8 mouse cellular contexts compared by ENCODE assay signal in the genomic region with DNA sequence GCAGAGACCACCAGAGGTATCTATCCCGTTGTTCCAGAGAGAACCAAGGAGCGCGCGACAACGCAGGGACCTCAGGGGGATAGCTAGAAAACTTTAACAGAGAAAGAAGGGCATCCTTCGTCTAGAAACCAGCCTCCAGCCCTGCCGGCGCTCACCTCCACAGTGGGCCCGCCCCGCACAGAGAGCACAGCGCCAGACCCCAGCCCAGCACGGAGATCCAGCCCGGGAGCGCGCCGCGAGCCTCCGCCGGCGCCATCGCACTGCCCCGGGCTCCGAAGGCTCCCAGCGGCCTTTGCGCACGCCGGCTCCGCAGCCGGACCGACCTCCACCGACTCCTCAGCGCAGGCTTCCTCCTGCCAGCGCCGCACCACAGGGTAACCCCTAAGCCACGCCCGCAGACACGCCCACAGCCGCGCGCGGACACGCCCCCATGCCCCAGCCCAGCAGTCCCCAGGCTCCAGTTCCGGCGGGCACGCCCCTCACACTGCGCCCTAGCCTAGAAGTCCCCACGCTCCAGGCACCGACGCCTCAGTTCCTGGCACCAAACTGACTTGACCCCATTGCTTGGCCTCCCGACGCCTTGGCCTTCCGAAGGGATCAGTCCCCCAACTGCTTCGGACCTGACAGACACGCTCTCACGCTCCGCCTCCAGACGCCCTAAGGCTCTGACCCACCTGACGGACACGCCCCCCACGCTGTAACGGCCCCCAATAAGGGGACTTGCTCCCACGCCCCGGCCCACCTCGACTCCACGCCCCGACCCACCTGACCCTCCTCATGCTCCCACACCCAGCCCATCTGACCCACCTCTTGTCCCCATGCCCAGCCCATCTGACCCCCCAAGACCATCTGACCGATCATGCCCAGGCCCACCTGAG. TPM values are rescaled to one million over a fixed set of nuclear protein-coding genes. Genes with fewer than 3 reads are reported as not detected.
DNase-seq lines count a peak whose midpoint lies in the region; ATAC-seq and TF ChIP-seq lines count a peak whose summit lies in the region.
"Not testable (repeated sequence)": the region's sequence is repeated elsewhere in the genome, so short reads cannot be mapped to it uniquely, and the experiment has no call there.

Gene Gm49673, minus strand, starts transcription at position 350 of the 878 bp plus-strand sequence.
Gene Rnaset2a, minus strand, starts transcription at position 659 of the 878 bp plus-strand sequence.

- not testable (repeated sequence) for H3K27me3 ChIP-seq in forebrain, postnatal 0 days (ENCODE audit: insufficient read depth, low read length); hindbrain, embryonic 10.5 days (ENCODE audit: insufficient read depth, poor library complexity, severe bottlenecking)

- TF ChIP-seq CTCF in forebrain, postnatal 0 days (IDR thresholded peaks at IDR 0.05; ENCODE audit: low read depth); layer of hippocampus, adult 2 months (conservative IDR thresholded peaks at IDR 0.05): not testable (repeated sequence)

- H3K36me3 ChIP-seq in forebrain, postnatal 0 days (ENCODE audit: insufficient read depth); hindbrain, embryonic 10.5 days: not testable (repeated sequence)

- peak within 1 kb of the TSS; percentile 57 for H3K4me2 ChIP-seq in forebrain, postnatal 0 days (ENCODE audit: low read depth)

- DNase-seq in MN1 (ENCODE audit: low spot score), result peak; percentile 41
- peak; percentile 55 for DNase-seq in cerebellum, adult 9-11 months
- DNase-seq in forebrain, postnatal 0 days, result peak; percentile 11
- DNase-seq in hindbrain, embryonic 10.5 days (ENCODE audit: low spot score), result peak; percentile 31
- not testable (repeated sequence) for DNase-seq in layer of hippocampus, adult 2 months (ENCODE audit: low spot score in 2 of 2)
- DNase-seq in lung, postnatal 36 days, result peak; percentile 58
- DNase-seq in thymus, postnatal 36 days, result peak; percentile 44 to 65

- H3K4me3 ChIP-seq in forebrain, postnatal 0 days (ENCODE audit: low read depth, low read length), result peak within 1 kb of the TSS; percentile 39
- H3K4me3 ChIP-seq in hindbrain, embryonic 10.5 days, result peak within 1 kb of the TSS; percentile 56
- H3K4me3 ChIP-seq in layer of hippocampus, adult 2 months, result peak within 1 kb of the TSS; percentile 64

- 2% methylated on average over 44 of the region's 67 CpGs for WGBS in forebrain, postnatal 0 days
- 1% methylated on average over 62 of the region's 67 CpGs for WGBS in hindbrain, embryonic 10.5 days

- not testable (repeated sequence) for H3K27ac ChIP-seq in forebrain, postnatal 0 days (ENCODE audit: low read depth, low read length); layer of hippocampus, adult 2 months
- H3K27ac ChIP-seq in hindbrain, embryonic 10.5 days, result peak within 1 kb of the TSS; percentile 84

- peak within 1 kb of the TSS; percentile 45; the same call in 1 of the 2 replicates for H3K9ac ChIP-seq in forebrain, postnatal 0 days

- not testable (repeated sequence) for H3K9me3 ChIP-seq in forebrain, postnatal 0 days (ENCODE audit: low read length); hindbrain, embryonic 10.5 days

- not testable (repeated sequence) for H3K4me1 ChIP-seq in forebrain, postnatal 0 days (ENCODE audit: insufficient read depth); hindbrain, embryonic 10.5 days (replicated peaks)

- ATAC-seq in forebrain, postnatal 0 days, result peak; percentile 96
- ATAC-seq in neutrophil, adult 5-6 weeks (ENCODE audit: extremely low read depth, insufficient number of reproducible peaks, low FRiP score, poor library complexity, severe bottlenecking), result peak; percentile 92

RNA-seq across cellular contexts. Expression of gene Gm49673, which starts in this region (rescaled TPM):
- 0.48 TPM in 1 of 2 replicates, not detected in the other for total RNA-seq in forebrain, postnatal 0 days (2014; rRNA removed)
- polyA plus RNA-seq in forebrain, postnatal 0 days (2015; fragmentation: Nextera tagmentation; extraction: Ambion mirVana), result 0.09 and 0.53 TPM in 2 replicates
- polyA plus RNA-seq in hindbrain, embryonic 10.5 days (2016; fragmentation: Nextera tagmentation; extraction: Ambion mirVana), result 0.16 TPM in 1 of 2 replicates, not detected in the other
- total RNA-seq in layer of hippocampus, adult 2 months (2021), result under 1 TPM in 1 of 2 experiments, not detected in 1; 0.29 TPM
- total RNA-seq in neutrophil, adult 5-6 weeks (2017), result 3.6 and 6.1 TPM in 2 replicates

RNA-seq across cellular contexts. Expression of gene Rnaset2a, which starts in this region (rescaled TPM):
- 12.6 and 15.5 TPM in 2 replicates for total RNA-seq in forebrain, postnatal 0 days (2014; rRNA removed)
- polyA plus RNA-seq in forebrain, postnatal 0 days (2015; fragmentation: Nextera tagmentation; extraction: Ambion mirVana), result 15.7 and 16.8 TPM in 2 replicates
- polyA plus RNA-seq in hindbrain, embryonic 10.5 days (2016; fragmentation: Nextera tagmentation; extraction: Ambion mirVana), result 18.3 and 19.2 TPM in 2 replicates
- total RNA-seq in layer of hippocampus, adult 2 months (2021), result 1 to 10 TPM; 6.3 to 7.2 TPM
- total RNA-seq in neutrophil, adult 5-6 weeks (2017), result 17.9 and 20.8 TPM in 2 replicates
